Mouse (Mus musculus): Measurements from ENCODE around the gene Slc36a3.

The Slc36a3 gene

GRCm38 (mm10) chr11:55151608-55152007 is at the start of gene Slc36a3:
TSS of gene Slc36a3 (minus strand) at chr11:55151708.
- DNase-seq (ENCODE audit: low read depth, low spot score) = no peak

DNA sequence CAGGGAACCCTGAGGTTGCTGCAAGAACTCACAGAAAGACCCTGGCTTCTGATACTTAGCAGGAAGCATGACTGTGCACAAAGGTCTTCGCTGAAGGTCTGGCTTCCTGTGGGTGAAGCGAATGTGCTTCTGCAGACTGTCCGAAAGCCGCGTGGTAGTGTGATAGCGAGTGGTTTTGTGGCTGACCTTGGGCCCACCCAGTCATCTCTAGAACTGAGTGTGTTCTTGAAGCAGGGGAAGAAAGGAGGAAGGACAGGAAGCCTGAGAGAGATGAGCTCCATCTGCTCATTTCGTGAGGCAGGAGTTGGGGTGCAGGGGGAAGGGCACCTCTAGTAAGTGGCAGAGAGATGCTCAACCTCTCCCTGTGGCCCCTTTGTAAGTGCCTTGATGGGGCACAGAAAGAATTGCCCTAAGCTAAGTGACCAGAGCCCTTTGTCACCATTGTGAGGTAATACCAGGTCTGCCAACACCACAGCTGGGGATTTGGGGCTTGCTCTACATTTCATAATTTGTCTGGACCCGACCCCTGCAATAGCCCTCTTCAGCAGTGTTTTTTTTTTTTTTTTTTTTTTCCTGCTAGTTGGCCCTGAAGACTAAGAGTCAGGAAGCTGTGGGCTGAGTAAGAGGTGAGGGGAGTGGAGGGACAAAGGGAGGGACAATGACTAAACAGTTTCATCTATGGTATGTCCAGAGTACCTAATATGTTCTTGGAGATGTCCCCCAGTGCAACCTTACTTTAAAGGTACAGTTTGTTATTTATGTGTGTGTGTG is 46.4 kb upstream of the Slc36a3 start:
- peak; percentile 48 for DNase-seq (ENCODE audit: low read depth, low spot score)

- DNase-seq (ENCODE audit: low read depth, low spot score) = no peak
These were observed 45.6 kb upstream of the Slc36a3 start for GRCm38 (mm10) chr11:55197086-55197485.

GRCm38 (mm10) chr11:55190216-55190615 is 38.7 kb upstream of the Slc36a3 start:
- no peak for DNase-seq (ENCODE audit: low read depth, low spot score)

GRCm38 (mm10) chr11:55187777-55188176 is 36.3 kb upstream of the Slc36a3 start:
- no peak for DNase-seq (ENCODE audit: low read depth, low spot score)

- no peak for DNase-seq (ENCODE audit: low read depth, low spot score)
These were observed 35.8 kb upstream of the Slc36a3 start for GRCm38 (mm10) chr11:55187292-55187691.

GRCm38 (mm10) chr11:55184733-55185291 is 33.3 kb upstream of the Slc36a3 start, which contains the start of gene Slc36a2:
TSS of gene Slc36a2 (minus strand) at chr11:55185077.
- DNase-seq (ENCODE audit: low read depth, low spot score) = no peak

DNA sequence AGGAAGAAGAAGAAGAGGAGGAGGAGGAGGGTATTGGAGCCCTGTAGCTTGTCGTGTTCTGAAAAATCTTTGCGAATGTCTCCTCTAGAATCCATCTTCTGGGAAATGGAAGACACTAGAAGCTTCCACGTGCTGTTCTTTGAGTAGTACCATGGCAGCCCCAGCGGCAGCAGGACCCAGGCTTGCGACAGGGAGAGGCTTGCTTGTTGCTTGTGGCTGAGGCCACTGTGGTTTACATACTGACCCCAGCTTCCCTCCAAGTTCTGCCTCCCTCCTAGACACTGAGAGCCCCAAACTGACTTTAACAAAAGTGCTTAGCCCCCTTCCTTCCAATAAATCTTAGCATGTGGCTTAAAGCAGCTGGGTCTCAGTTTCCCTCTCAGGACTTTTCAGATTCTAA is 32.7 kb upstream of the Slc36a3 start:
- DNase-seq (ENCODE audit: low read depth, low spot score) = no peak

- DNase-seq (ENCODE audit: low read depth, low spot score) = no peak
These were observed 31.6 kb upstream of the Slc36a3 start for GRCm38 (mm10) chr11:55183124-55183523.

GRCm38 (mm10) chr11:55179856-55180255 is 28.3 kb upstream of the Slc36a3 start:
- DNase-seq (ENCODE audit: low read depth, low spot score) = no peak

DNA sequence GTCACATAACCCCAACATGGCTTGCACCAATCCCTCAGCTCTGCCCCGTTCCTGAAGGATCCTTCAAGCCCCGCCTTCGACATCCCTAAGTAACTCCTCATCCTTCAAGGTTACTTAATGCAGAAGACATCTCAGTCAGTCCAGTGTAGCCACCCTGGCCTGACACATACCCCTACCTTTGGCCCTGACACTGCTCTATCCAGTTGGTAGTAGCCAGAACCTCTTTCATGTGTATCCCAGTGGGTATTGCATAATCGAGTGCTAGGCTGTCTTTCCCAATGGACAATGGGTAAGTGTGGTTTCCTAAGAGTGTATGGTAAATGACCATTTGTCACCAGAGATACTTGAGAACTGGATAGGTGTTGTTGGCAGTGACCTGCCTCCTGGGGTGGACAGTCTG is 27.3 kb upstream of the Slc36a3 start:
- no peak for DNase-seq (ENCODE audit: low read depth, low spot score)

GRCm38 (mm10) chr11:55170501-55170900 is 19.0 kb upstream of the Slc36a3 start:
- DNase-seq (ENCODE audit: low read depth, low spot score) = no peak

- DNase-seq (ENCODE audit: low read depth, low spot score) = no peak
These were observed 17.4 kb upstream of the Slc36a3 start for GRCm38 (mm10) chr11:55168914-55169313.

- DNase-seq (ENCODE audit: low read depth, low spot score) = no peak
These were observed 17.0 kb upstream of the Slc36a3 start for GRCm38 (mm10) chr11:55168504-55168903.

DNA sequence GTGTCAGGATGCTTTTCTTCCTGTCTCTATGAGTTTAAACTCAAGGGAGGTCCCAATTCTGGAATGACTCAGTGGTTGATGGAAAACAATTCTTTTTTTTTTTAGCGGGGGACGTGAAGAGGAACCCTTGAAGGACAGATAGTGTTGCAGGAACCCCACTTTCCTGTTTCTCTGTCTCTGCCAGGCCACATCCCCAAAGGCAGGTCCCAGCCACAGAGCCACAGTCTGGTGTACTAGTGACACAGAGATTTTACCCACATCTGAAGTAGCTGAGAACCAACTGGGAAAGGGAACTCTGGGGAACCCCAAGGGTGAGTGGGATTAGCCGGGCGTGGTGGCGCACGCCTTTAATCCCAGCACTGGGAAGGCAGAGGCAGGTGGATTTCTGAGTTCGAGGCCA is 14.2 kb upstream of the Slc36a3 start:
- DNase-seq (ENCODE audit: low read depth, low spot score) = no peak

- peak; percentile 69 for DNase-seq (ENCODE audit: low read depth, low spot score)
These were observed 13.2 kb upstream of the Slc36a3 start for GRCm38 (mm10) chr11:55164723-55165122.

GRCm38 (mm10) chr11:55162670-55163069 is 11.2 kb upstream of the Slc36a3 start:
- DNase-seq (ENCODE audit: low read depth, low spot score) = peak; percentile 62

DNA sequence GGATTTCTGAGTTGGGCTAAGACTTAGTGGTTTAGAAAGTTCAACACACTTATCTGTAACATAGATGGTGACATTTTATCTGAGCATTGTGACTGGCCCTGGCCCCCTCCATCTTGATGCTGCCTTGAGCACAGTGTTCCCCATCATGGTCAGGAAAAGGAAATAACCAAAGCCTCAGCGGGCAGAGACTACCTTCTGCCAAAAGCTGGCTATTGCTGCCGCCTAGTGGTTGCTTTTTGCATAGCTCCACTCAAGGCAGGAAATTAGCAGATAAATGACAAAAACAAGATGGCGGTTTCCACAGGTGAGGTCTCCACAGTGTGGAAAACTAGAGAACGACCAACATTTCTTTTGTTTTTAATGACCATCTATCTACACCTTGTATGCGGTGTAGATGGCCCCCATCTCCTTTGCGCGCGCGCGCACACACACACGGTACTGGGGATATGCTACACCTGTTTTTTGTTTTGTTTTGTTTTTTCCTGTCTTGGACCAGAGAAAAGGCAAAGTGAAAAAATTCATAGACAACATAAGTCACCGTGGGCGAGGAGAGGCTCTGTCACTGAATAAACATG is 7.4 kb upstream of the Slc36a3 start:
- DNase-seq (ENCODE audit: low read depth, low spot score) = peak; percentile 87

- DNase-seq (ENCODE audit: low read depth, low spot score) = no peak
These were observed 3.5 kb upstream of the Slc36a3 start for GRCm38 (mm10) chr11:55155070-55155421.

- no peak for DNase-seq (ENCODE audit: low read depth, low spot score)
These were observed 3.0 kb upstream of the Slc36a3 start for GRCm38 (mm10) chr11:55154398-55155069.

DNA sequence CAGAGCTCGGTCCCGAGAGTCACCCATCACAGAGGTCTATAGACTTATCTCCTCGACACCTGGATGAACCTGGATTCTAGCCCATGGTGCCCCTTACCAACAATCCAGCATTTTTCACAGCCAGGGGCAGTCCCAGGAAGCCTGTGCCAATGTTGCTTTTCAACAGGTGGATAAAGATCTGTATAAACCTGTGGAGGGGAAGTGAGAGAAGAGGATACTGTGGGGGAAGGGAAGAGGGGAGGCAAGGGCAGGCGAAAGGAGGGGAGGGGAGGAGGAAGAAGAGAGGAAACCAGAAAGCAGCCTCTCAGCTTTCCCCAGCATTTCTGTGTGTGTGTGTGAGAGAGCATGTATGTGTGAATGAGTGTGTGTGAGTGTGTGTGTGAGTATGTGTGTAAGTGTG is 3.0 kb downstream of the Slc36a3 start:
- DNase-seq (ENCODE audit: low read depth, low spot score) = peak; percentile 51

DNA sequence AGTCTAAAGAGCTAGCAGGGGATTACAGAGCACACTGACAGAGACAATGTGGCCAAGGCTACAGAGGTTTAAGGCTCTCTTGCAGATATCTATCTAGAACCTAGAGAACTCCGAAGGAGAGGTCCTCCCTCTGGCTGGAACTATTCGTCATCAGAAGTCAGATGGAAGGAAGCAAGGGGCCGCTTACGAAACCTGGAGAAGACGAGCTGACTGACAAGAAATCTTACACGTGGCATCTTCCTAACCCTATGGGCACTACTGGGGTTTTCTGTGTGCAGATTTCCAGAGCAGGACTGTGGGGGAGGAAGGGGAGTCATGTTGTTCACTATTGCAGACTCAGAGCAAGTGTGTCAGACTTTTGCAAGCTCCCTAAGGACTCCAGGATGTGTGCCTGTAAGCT is 4.1 kb downstream of the Slc36a3 start:
- no peak for DNase-seq (ENCODE audit: low read depth, low spot score)
